Mouse (Mus musculus): Measurements from ENCODE around the gene Ifna16. TPM values are rescaled to one million over a fixed set of nuclear protein-coding genes. Genes with fewer than 3 reads are reported as not detected.
A peak's percentile ranks its signal among the peaks of the same experiment; 100 is the strongest.

Gene Ifna16
- not detected in 2 replicates for total RNA-seq (2017)

DNA sequence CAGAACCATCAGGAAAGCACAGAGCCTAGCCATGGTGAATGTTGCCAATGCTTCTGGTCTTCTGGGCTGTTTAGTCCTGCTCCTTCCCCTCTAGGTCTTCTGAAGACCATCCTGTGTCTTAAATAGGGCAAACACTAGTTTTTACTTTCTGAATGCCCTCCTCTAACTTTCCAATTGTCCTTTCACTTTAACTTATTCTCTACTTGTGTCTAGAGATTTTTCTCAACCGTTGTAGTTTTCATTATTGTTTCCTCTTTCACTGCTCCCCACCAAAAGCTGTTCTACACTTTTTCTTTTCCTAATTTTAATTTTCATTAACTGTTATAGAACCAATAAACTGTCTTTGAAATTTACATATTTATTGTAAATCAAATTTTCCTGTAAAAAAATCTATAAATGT lies at the start of gene Ifna16:
TSS of gene Ifna16 (minus strand) at position 101 of the 400 bp plus-strand sequence.
- no peak for ATAC-seq (replicated peaks in 1 of 2; ENCODE audit: insufficient read depth in 1 of 2, low FRiP score in 2 of 2, low TSS enrichment in 1 of 2, low read depth in 1 of 2, poor library complexity in 2 of 2, severe bottlenecking in 2 of 2)

DNA sequence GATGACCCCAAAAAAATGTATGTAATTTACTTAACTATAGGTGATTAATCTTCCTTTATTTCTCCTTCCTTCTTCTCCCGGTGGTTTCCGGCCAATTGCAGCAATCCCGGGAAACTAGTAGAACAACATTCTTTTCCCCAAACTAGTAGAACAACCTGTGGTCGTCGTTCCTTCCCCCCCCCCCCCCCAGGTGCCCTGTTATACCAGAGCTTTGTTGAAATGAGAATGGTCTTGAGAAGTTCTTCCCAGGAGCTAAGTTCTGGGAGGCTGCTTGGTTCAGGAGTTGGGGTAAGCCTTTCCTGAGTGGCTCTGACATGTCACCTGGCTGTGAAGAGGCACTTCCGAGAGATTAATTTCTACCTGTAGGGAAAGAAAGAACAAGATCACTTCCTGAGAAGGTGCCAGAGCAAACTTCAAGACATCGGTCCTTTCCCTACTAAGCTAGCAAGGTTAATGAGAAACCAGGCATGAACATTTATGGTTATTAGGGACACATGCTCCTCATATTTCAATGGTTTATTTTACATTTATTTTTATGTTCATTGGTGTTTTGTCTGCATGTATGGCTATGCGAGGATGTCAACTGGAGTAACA lies 46.9 kb upstream of the Ifna16 start:
- ATAC-seq (replicated peaks in 1 of 2; ENCODE audit: insufficient read depth in 1 of 2, low FRiP score in 2 of 2, low TSS enrichment in 1 of 2, low read depth in 1 of 2, poor library complexity in 2 of 2, severe bottlenecking in 2 of 2), result no peak

DNA sequence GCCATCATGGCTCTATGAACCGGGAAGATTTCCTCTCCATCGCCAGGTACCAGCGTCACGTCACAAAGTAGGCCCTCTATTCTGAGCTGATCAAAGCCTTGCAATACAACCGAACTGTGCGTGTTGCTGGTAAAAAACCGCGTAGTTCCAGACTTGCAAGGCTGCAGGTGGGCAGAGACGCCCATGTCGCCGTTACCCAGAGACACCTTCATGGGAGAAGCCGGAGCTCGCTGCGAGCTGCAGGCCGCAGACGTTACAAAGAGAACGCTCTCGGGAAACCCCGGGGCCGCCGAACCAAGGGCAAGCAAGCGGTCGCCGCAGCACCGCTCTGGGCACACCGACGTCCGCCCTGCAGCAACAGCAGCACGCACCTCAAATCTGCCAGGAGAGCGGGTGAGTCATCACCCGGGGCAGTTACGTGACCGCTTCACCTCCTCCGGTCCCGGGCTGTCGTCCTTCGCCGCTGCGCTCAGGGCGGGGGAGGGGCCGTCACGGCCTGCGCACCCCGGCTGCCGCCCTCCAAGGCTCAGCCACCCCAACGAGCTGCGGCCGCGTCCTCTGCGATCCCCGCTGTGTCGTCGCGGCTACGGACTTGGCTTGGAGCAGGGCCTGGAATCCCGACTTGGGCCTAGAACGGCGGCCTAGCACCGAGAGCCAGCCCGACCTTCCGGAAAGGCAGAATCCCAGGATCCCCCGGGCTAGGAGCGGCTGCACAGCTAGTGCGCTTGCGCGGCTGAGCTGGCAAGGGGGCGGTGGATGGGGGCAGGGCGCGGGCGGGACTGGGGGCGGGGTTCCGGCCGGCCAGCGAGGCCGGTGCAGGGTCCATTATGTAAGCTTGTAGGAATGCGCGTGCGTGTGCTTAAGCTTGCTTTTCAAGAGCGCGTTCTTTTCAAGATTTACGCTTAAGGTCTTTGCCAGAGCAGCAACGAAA lies 45.3 kb upstream of the Ifna16 start, which contains the start of the genes Gm26566 and Klhl9:
TSS of gene Gm26566 (plus strand) at position 15 of the 931 bp plus-strand sequence.
TSS of gene Klhl9 (minus strand) at position 675 of the 931 bp plus-strand sequence.
- peak; percentile 72 to 91 for ATAC-seq (replicated peaks in 1 of 2; ENCODE audit: insufficient read depth in 1 of 2, low FRiP score in 2 of 2, low TSS enrichment in 1 of 2, low read depth in 1 of 2, poor library complexity in 2 of 2, severe bottlenecking in 2 of 2)

DNA sequence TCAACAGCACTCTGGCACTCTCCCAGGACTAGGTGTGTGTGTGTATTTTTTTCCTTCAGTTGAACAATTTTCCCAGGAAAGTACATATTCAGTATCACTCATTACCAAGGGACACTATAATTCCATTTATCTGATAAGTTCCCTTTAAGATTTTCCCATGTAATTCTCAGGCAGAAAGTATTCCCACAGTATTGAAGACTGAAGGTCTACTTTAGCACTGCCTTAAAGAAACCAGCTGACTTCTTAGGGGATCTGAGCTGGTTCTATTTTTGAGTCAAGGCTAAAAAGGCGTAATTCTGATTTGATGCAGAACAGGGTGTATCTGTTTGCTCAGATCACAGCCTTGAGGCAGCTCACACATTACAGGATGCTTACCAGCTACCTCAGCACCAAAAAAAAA lies 42.0 kb upstream of the Ifna16 start:
- ATAC-seq (replicated peaks in 1 of 2; ENCODE audit: insufficient read depth in 1 of 2, low FRiP score in 2 of 2, low TSS enrichment in 1 of 2, low read depth in 1 of 2, poor library complexity in 2 of 2, severe bottlenecking in 2 of 2), result no peak

DNA sequence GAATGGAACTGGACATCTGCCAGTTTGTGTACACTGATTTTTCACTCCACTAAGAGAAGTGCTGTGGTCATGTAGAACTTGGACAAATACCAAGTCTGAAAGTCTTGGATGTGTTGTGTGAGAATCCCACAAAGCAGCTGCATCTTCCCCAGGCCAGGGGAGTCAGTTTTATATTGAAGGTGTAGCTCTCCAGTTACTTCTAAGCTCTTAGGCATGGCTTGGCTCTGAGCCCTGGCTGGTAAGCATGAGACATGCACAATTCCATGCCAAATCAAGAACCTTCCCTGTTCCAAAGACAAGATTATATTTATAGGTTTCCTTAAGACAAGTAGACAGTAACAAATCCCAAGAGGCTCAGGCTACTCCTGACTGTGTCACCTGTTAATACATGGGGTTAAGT lies 38.3 kb upstream of the Ifna16 start:
- no peak for ATAC-seq (replicated peaks in 1 of 2; ENCODE audit: insufficient read depth in 1 of 2, low FRiP score in 2 of 2, low TSS enrichment in 1 of 2, low read depth in 1 of 2, poor library complexity in 2 of 2, severe bottlenecking in 2 of 2)

DNA sequence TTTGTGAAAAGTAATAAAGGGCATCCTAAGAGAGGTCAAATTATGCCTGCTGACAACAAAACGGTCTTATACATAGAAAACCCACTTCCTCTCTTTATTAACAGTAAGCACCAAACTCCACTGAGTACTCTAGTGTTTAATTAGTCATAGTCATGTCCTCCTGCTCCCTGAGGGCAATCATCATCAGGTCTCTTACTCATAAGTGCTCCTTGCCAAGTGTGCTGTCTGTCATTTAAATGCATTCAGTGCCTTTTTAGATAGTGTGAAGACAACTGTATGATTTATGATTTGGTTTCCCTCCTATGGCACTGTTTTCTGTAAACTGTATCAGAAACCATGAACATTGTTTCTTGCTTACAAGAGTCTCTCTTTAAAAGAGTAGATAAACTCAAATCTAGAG lies 37.6 kb upstream of the Ifna16 start:
- no peak for ATAC-seq (replicated peaks in 1 of 2; ENCODE audit: insufficient read depth in 1 of 2, low FRiP score in 2 of 2, low TSS enrichment in 1 of 2, low read depth in 1 of 2, poor library complexity in 2 of 2, severe bottlenecking in 2 of 2)

DNA sequence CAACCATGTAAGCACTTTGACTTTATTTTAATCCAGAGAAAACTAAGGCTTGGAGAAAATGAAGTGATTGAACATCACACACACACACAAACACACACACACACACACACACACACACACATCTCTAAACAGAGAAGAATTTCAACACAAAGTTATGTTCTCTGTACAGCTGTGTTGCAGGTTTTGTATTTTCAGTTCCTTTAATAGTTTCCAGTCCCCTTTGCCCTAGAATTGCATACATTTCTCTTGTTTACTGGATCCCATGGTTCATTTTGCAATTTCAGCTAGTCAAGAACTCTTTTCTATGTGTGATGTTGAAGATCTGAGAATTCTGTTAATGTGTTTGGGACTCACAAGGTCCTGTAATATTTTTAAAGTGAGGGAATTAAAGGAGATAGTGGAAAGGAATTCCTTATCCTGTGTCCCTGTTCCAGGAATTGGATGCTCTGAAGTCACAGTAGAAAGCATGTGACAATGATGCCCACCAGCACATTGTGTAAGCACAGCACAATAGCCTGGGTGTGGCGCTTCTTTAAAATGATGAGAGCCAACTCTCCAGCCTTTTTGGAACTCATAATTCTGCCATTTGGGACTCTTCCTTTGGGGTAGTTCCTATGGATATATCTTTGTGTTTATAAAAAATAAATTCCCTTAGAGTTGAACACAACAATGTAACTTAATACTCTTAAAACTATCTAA lies 30.6 kb upstream of the Ifna16 start:
- ATAC-seq (replicated peaks in 1 of 2; ENCODE audit: insufficient read depth in 1 of 2, low FRiP score in 2 of 2, low TSS enrichment in 1 of 2, low read depth in 1 of 2, poor library complexity in 2 of 2, severe bottlenecking in 2 of 2), result no peak; a peak in 1 of 4 replicates

DNA sequence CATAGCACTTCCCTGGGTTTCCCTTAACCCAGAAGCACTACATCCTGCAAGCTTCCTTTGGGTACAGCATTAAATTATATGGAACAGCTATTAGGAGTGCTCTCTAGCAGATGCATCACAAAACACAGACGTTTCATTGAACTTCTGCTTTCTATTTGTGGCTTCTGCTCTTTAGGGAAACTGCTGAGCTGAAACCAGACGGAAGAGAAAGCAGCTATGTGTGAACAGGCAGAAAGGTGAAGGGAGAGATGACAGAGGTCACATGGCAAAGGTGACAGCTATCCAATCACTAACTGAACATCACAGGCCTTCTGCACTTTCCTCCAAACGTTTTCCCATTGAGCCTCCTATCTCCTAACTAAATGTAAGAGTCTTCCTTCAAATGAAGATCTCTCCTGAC lies 29.2 kb upstream of the Ifna16 start:
- ATAC-seq (replicated peaks in 1 of 2; ENCODE audit: insufficient read depth in 1 of 2, low FRiP score in 2 of 2, low TSS enrichment in 1 of 2, low read depth in 1 of 2, poor library complexity in 2 of 2, severe bottlenecking in 2 of 2), result peak; percentile 69 to 78

DNA sequence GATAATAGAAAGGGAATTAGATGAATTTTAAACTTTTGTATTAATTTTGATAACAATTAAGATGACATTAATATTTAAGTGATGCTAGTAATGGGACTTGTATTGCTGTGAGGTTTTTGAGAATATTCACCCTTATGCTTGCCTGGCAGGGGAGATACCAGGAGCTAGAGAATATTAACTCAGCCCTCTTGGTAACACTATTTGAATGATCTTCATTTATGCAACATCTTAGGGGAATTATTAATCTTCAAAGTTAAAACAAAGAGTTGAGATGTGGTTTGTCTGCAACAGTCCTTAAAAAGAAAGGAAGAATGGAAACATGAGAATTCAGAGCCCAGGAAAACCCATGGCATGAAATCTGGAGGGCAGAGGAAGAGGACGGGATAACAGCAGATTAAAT lies 22.6 kb upstream of the Ifna16 start:
- no peak for ATAC-seq (replicated peaks in 1 of 2; ENCODE audit: insufficient read depth in 1 of 2, low FRiP score in 2 of 2, low TSS enrichment in 1 of 2, low read depth in 1 of 2, poor library complexity in 2 of 2, severe bottlenecking in 2 of 2)

DNA sequence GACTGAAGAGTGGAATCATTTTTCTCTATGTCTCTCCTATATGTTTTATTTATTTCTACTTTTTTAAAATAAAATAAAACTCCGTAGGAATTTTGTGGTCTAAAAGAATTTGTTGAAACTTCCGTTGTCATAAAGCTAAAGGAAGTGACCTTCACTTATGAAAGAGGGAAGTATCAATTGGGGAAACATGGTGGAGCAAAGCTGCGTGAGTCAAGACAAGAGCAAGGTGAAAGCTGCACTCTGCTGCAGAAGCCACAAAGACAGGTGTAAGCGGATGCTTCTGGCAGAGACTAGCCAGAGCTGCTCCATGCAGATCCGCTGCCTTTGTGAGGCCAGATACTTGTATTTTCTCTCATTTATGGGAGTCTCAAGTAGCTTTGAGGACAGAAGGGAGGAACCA lies 22.1 kb upstream of the Ifna16 start:
- ATAC-seq (replicated peaks in 1 of 2; ENCODE audit: insufficient read depth in 1 of 2, low FRiP score in 2 of 2, low TSS enrichment in 1 of 2, low read depth in 1 of 2, poor library complexity in 2 of 2, severe bottlenecking in 2 of 2), result peak; percentile 42 to 57; a peak in 2 of 4 replicates

DNA sequence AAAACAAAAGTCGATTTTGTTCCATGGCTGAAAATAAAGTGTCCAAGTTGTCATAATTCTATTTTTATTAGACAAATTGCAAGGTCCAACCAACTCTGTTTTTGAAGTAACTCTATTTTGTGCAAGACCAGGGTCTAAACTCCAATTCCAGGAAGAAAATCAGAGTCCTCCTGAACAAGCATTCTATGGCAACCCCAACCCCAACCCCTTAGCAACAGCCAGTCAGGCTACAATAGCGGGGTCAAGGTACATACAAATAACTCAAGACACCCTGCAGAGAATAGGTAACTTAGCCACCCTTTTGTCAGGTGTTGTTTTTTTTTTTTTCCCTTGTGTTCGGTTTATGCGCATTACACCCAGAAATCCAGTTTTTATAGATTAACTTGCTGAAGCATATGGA lies 21.0 kb upstream of the Ifna16 start:
- ATAC-seq (replicated peaks in 1 of 2; ENCODE audit: insufficient read depth in 1 of 2, low FRiP score in 2 of 2, low TSS enrichment in 1 of 2, low read depth in 1 of 2, poor library complexity in 2 of 2, severe bottlenecking in 2 of 2), result no peak

DNA sequence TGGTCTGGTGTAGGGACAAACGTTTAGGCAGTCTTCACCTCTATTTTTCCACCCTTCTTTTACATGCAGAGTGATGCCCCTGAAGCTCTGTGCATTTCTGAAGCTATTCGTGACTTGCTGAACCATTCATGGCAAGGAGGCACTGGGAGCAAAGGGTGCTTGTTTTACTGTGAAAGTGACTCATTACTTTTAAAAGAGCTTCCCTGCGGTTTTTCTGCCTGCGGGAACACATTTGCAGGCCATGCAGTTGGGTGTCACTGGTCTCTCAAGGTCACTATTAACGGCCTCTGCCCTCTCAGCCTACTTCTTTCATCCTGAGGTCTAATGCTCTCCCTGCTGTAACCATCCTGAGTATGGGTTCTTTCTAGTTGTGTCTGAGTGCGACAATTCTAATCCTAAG lies 20.4 kb upstream of the Ifna16 start:
- no peak for ATAC-seq (replicated peaks in 1 of 2; ENCODE audit: insufficient read depth in 1 of 2, low FRiP score in 2 of 2, low TSS enrichment in 1 of 2, low read depth in 1 of 2, poor library complexity in 2 of 2, severe bottlenecking in 2 of 2)

DNA sequence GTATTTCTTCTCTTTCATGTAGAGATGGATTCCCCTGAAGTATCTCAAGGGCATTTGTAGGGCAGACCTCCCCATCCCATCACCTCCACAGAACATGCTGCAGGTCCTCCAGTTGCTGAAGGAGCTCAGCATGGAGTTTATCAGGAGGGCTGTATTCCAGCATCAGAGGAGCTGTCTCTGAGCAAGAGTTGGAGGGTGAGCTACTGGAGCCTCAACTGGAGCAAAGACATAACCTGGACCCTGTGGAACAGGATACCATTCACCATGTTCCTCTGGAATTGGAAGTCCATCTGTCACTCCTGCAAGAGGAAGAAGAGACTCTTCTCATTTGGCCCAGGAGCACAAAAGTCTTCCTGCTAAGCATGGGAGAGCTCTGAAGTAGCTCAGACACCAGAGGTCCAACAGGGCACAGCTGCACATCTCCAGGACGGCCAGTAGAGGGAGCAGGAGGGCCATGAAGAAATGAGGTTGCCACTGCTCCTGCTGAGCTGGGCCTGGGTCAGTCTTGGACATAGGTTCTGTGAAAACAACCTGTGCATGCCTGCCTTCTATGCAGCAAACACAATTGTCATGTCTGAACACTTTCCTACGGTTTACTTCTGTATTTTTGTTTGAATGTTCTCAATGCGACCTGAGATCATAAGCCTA lies 19.6 kb upstream of the Ifna16 start:
- peak; percentile 75 to 93 for ATAC-seq (replicated peaks in 1 of 2; ENCODE audit: insufficient read depth in 1 of 2, low FRiP score in 2 of 2, low TSS enrichment in 1 of 2, low read depth in 1 of 2, poor library complexity in 2 of 2, severe bottlenecking in 2 of 2)

DNA sequence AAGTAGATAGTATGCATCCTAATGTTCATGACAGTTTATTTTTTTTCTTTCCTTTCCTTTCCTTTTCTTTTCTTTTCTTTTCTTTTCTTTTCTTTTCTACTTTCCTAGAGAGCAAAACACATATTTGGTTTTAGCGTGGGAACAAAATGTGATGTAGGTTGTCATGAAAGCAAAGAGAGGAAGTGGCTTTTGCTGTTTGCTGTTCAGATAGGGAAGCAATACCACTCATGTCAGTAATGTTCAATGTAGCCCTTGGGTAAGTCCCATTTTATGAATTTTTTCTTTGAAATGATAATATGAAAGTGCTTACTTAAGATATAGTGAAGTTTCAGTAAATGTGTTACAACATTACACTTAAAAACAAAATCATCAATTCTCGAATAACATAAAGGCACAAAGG lies 16.7 kb upstream of the Ifna16 start:
- peak; percentile 58 to 65; a peak in 3 of 4 replicates for ATAC-seq (replicated peaks in 1 of 2; ENCODE audit: insufficient read depth in 1 of 2, low FRiP score in 2 of 2, low TSS enrichment in 1 of 2, low read depth in 1 of 2, poor library complexity in 2 of 2, severe bottlenecking in 2 of 2)

DNA sequence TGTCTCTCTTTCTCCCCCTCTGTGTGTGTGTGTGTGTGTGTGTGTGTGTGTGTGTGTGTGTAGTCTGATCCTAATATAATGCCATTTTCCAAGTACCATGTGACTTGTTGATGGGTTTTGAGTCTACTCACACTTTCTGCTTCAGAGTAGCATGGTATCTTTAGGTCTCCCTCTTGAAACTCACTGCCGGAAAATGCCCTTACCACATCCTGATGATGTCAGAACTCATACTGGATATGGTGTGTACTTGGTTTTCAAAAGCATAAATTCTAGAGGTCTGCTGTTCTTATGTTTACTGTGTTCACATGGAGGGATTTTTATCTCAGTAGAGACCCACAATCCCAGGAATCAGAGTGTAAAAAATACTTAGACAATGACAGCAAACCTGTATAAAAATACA lies 15.8 kb upstream of the Ifna16 start:
- peak; percentile 43 to 55; a peak in 3 of 4 replicates for ATAC-seq (replicated peaks in 1 of 2; ENCODE audit: insufficient read depth in 1 of 2, low FRiP score in 2 of 2, low TSS enrichment in 1 of 2, low read depth in 1 of 2, poor library complexity in 2 of 2, severe bottlenecking in 2 of 2)

DNA sequence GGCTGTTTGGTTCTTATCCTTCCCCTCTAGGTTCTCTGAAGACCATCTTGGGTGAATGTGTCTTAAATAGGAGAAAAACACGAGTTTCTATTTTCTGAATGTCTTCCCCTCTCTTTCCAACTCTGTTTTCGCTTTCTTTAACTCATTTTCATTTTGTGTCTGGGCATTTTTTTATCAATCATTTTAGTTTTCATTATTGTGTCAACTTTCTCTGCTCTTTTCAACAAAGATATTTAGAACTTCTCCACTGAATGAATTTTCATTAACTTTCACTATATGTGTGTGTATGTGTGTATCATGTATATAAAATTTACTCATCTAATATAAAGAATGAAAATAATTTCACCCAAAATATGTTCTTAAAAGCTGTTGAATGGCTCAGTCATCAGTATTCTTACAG lies 14.5 kb upstream of the Ifna16 start, which contains the start of gene Ifnab:
TSS of gene Ifnab (minus strand) at position 101 of the 400 bp plus-strand sequence.
- ATAC-seq (replicated peaks in 1 of 2; ENCODE audit: insufficient read depth in 1 of 2, low FRiP score in 2 of 2, low TSS enrichment in 1 of 2, low read depth in 1 of 2, poor library complexity in 2 of 2, severe bottlenecking in 2 of 2), result no peak

DNA sequence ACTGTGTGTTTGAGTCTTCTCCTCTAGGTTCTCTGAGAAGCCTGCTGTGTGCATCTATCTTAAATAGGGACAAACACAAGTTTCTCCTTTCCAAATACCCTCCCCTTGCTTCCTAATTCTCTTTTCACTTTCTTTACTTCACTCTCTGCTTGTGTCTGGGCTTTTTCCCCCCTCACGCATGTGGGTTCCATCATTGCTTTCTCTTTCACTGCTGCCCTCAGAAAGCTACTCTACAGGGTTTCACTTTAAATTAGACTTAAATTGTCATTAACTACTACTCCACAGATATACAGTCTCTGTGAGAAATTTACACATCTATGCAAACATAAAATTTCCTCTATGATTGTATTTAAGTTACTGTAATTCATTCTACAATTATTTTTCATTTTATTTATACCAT lies 7.1 kb upstream of the Ifna16 start, which contains the start of gene Ifna2:
TSS of gene Ifna2 (minus strand) at position 101 of the 400 bp plus-strand sequence.
- ATAC-seq (replicated peaks in 1 of 2; ENCODE audit: insufficient read depth in 1 of 2, low FRiP score in 2 of 2, low TSS enrichment in 1 of 2, low read depth in 1 of 2, poor library complexity in 2 of 2, severe bottlenecking in 2 of 2), result no peak; a peak in 1 of 4 replicates

All from hematopoietic stem cell, adult 5-6 weeks (primary cell).